19 mouse cellular contexts compared by ENCODE assay signal in the genomic region with DNA sequence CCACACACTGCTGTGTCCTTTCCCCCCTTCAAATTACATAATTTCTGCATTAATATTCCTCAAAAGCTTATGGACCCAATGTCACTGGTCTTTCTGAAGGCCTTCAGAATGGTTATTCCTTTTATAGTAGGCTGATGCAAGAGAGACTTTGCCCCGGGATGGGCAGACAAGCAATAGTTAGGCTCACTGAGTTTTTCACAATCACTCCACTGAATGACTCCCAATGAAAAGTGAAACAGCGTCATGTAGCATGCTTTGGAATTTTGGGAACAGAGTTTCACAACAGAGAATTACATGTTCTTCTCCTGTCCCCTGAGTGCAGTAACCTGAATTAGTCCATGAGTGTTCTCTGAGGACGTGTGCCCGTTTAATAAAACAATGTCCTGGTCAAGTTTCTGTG.
DNase-seq lines count a peak whose midpoint lies in the region; ATAC-seq lines count a peak whose summit lies in the region.
"Had no signal": no experiment of that assay in that cellular context is flagged by ENCODE, and none has a peak within 500 bp of the region (broad histone marks: within the 10 kb centered on the region; RNA-seq: fewer than 3 reads in every experiment).

No protein-coding gene starts in this region.

- H3K9me3 ChIP-seq in liver, embryonic 15.5 days (replicated peaks), result no peaks in the 10 kb centered on the region
- H3K9me3 ChIP-seq in liver, embryonic 12.5 days (replicated peaks), result no peaks in the 10 kb centered on the region
- H3K9me3 ChIP-seq in intestine, embryonic 16.5 days (ENCODE audit: control insufficient read depth, low read length), result no peaks in the 10 kb centered on the region
- H3K9me3 ChIP-seq: forebrain, embryonic 15.5 days; heart, embryonic 12.5 days; hindbrain, embryonic 10.5 days; midbrain, embryonic 12.5 days had no signal

- H3K36me3 ChIP-seq in liver, embryonic 15.5 days (replicated peaks), result no peaks in the 10 kb centered on the region
- H3K36me3 ChIP-seq in liver, embryonic 12.5 days, result no peaks in the 10 kb centered on the region
- H3K36me3 ChIP-seq in intestine, embryonic 16.5 days (ENCODE audit: control insufficient read depth, insufficient read depth, low read length), result no peaks in the 10 kb centered on the region
- H3K36me3 ChIP-seq: forebrain, embryonic 15.5 days; heart, embryonic 12.5 days; hindbrain, embryonic 10.5 days; midbrain, embryonic 12.5 days had no signal

- no peak overlapping the region for H3K4me3 ChIP-seq in liver, embryonic 15.5 days (replicated peaks)
- no peak overlapping the region for H3K4me3 ChIP-seq in liver, embryonic 12.5 days
- no peak overlapping the region for H3K4me3 ChIP-seq in intestine, embryonic 16.5 days (ENCODE audit: low read length)
- H3K4me3 ChIP-seq: forebrain, embryonic 15.5 days; heart, embryonic 12.5 days; hindbrain, embryonic 10.5 days; midbrain, embryonic 12.5 days had no signal

- peak; percentile 44; the same call in 1 of the 2 replicates for ATAC-seq in liver, embryonic 15.5 days (ENCODE audit: insufficient read depth)
- ATAC-seq in liver, embryonic 12.5 days, result no peak
- ATAC-seq in intestine, embryonic 16.5 days, result peak; percentile 97
- ATAC-seq: forebrain, embryonic 15.5 days; hindbrain, embryonic 16.5 days had no signal

- H3K27ac ChIP-seq in liver, embryonic 15.5 days (replicated peaks), result no peak overlapping the region
- H3K27ac ChIP-seq in liver, embryonic 12.5 days, result no peak overlapping the region
- no peak overlapping the region for H3K27ac ChIP-seq in intestine, embryonic 16.5 days (ENCODE audit: low read length)
- H3K27ac ChIP-seq: forebrain, embryonic 15.5 days; hindbrain, embryonic 10.5 days; kidney, postnatal 0 days; midbrain, embryonic 12.5 days had no signal

- WGBS in liver, embryonic 15.5 days (ENCODE audit: insufficient replicate concordance), result 64% methylated on average over 4 of the region's 4 CpGs
- 74% methylated on average over 4 of the region's 4 CpGs for WGBS in liver, embryonic 12.5 days (ENCODE audit: insufficient replicate concordance)
- 87% methylated on average over 4 of the region's 4 CpGs for WGBS in intestine, embryonic 16.5 days

- H3K27me3 ChIP-seq in liver, embryonic 15.5 days, result no peaks in the 10 kb centered on the region
- no peaks in the 10 kb centered on the region for H3K27me3 ChIP-seq in liver, embryonic 12.5 days (replicated peaks)
- no peaks in the 10 kb centered on the region for H3K27me3 ChIP-seq in intestine, embryonic 16.5 days (replicated peaks; ENCODE audit: control insufficient read depth, insufficient read depth, low read length)
- H3K27me3 ChIP-seq: forebrain, embryonic 15.5 days; heart, embryonic 12.5 days; midbrain, embryonic 12.5 days had no signal

- H3K4me2 ChIP-seq in liver, embryonic 15.5 days, result no peak overlapping the region
- no peak overlapping the region for H3K4me2 ChIP-seq in liver, embryonic 12.5 days
- H3K4me2 ChIP-seq in intestine, embryonic 16.5 days (ENCODE audit: low read depth, low read length), result no peak overlapping the region
- H3K4me2 ChIP-seq: forebrain, embryonic 15.5 days; heart, embryonic 12.5 days; midbrain, embryonic 12.5 days had no signal

- H3K9ac ChIP-seq in liver, embryonic 15.5 days, result no peak overlapping the region
- no peak overlapping the region for H3K9ac ChIP-seq in liver, embryonic 12.5 days
- no peak overlapping the region for H3K9ac ChIP-seq in intestine, embryonic 16.5 days (ENCODE audit: low read depth, low read length)
- H3K9ac ChIP-seq: forebrain, embryonic 15.5 days; heart, embryonic 12.5 days; midbrain, embryonic 12.5 days had no signal

- no peaks in the 10 kb centered on the region for H3K4me1 ChIP-seq in liver, embryonic 15.5 days (replicated peaks)
- no peaks in the 10 kb centered on the region for H3K4me1 ChIP-seq in liver, embryonic 12.5 days
- H3K4me1 ChIP-seq in intestine, embryonic 16.5 days (ENCODE audit: control insufficient read depth, insufficient read depth, low read length), result no peaks in the 10 kb centered on the region
- H3K4me1 ChIP-seq: forebrain, embryonic 15.5 days; heart, embryonic 12.5 days; hindbrain, embryonic 10.5 days; midbrain, embryonic 12.5 days had no signal

- peak; percentile 35 for DNase-seq in gastrocnemius, adult 18-20 months (ENCODE audit: low spot score)
- DNase-seq in gastrocnemius, adult 8-10 months (ENCODE audit: low spot score in 2 of 2), result no peak
- no peak for DNase-seq in right cerebral cortex, postnatal 25 days
- no peak for DNase-seq in neural tube, embryonic 10.5 days (ENCODE audit: extremely low spot score, low spot score)
- DNase-seq: cerebellum, adult 9-10 months; heart, postnatal 10 days; kidney, adult 11 months; lung, adult 18-20 months; lung, postnatal 10 days; spleen, adult 18-20 months had no signal
